Mouse (Mus musculus) ES-E14 (cell line): ENCODE measurements around the gene Psmb3. TPM values are rescaled to one million over a fixed set of nuclear protein-coding genes. Genes with fewer than 3 reads are reported as not detected.

Experiments used
- DNase-seq: peaks from one replicate; pipeline ENCODE4 v3.0.0-alpha.2; 2013; ENCODE audit warnings: low read depth, low spot score
- H3K27ac ChIP-seq: 2 replicates; pipeline ENCODE4 v1.5.1; 2012; ENCODE audit warnings: low read depth, mild to moderate bottlenecking, low read length, moderate library complexity, mixed read lengths; ENCODE audit not compliant: poor library complexity, insufficient read depth, severe bottlenecking
- H3K36me3 ChIP-seq: 2 replicates; pipeline ENCODE4 v1.6.1; 2012; ENCODE audit warnings: mild to moderate bottlenecking, low read length, moderate library complexity, mixed read lengths; ENCODE audit not compliant: control insufficient read depth, poor library complexity, insufficient read depth, severe bottlenecking
- H3K4me1 ChIP-seq, 2 experiments: fragments of 150-350 bp in 1 of 2; sonication (generic) in 1 of 2; 2 replicates each; pipeline ENCODE4 v1.6.1; 2012; ENCODE audit warnings: low read length in 2 of 2, mild to moderate bottlenecking in 1 of 2, mixed read lengths in 1 of 2; ENCODE audit not compliant: control insufficient read depth in 2 of 2, insufficient read depth in 2 of 2, poor library complexity in 1 of 2
- H3K4me3 ChIP-seq, 2 experiments: fragments of 150-350 bp in 1 of 2; sonication (generic) in 1 of 2; 2 replicates each; pipeline ENCODE4 v1.5.1; 2012; ENCODE audit warnings: low read length in 2 of 2, low read depth in 1 of 2, mild to moderate bottlenecking in 1 of 2, mixed read lengths in 1 of 2; ENCODE audit not compliant: insufficient read depth in 1 of 2, poor library complexity in 1 of 2, severe bottlenecking in 1 of 2
- H3K9ac ChIP-seq: 2 replicates; pipeline ENCODE4 v1.6.1; 2012; ENCODE audit warnings: low read depth, mild to moderate bottlenecking, low read length, mixed read lengths; ENCODE audit not compliant: poor library complexity, insufficient read depth, severe bottlenecking
- H3K9me3 ChIP-seq: fragments of 150-350 bp; sonication (generic); 2 replicates; pipeline ENCODE4 v1.6.1; 2012; ENCODE audit warnings: low read depth, mild to moderate bottlenecking, low read length; ENCODE audit not compliant: control insufficient read depth, insufficient read depth
- CHD2 ChIP-seq: IDR thresholded peaks from 2 replicates; pipeline ENCODE4 v1.6.1; 2014; ENCODE audit warnings: mild to moderate bottlenecking, low read depth, low read length, inconsistent platforms
- HCFC1 ChIP-seq: IDR thresholded peaks from 2 replicates; pipeline ENCODE4 v1.6.1; 2012; ENCODE audit warnings: low read length, inconsistent platforms, borderline replicate concordance; ENCODE audit not compliant: insufficient read depth
- MAFK ChIP-seq: IDR thresholded peaks from 2 replicates; pipeline ENCODE4 v1.6.1; 2014; ENCODE audit warnings: mild to moderate bottlenecking, low read depth, low read length, inconsistent platforms; ENCODE audit not compliant: insufficient read depth
- ZC3H11A ChIP-seq: IDR thresholded peaks from 2 replicates; pipeline ENCODE4 v1.6.1; 2012; ENCODE audit warnings: low read depth, mild to moderate bottlenecking, inconsistent platforms, low read length, borderline replicate concordance
- ZNF384 ChIP-seq: IDR thresholded peaks from 2 replicates; pipeline ENCODE4 v1.6.1; 2012; ENCODE audit warnings: low read depth, low read length, inconsistent platforms
- in situ Hi-C, 2 experiments: fragments of 600-800 bp; cut with MboI; formaldehyde crosslinking; loops; one replicate each; pipeline ENCODE4 v1.15.1; 2025; ENCODE audit warnings: low sequenced_read_pairs in 2 of 2, inconsistent platforms in 1 of 2; ENCODE audit not compliant: unreplicated experiment in 2 of 2
- total RNA-seq: library from RNA; depleted of rRNA; stranded (reverse); fragments of 300-350 nt; gene quantifications from 2 replicates; pipeline ENCODE4 v1.2.3, GENCODE M21; 2012

Gene Psmb3
- total RNA-seq, 1 experiment: 677 TPM

- Histone ChIP-seq H3K27ac (peak overlapping the region; percentile 96), H3K36me3 (peaks cover 5% of the 10 kb centered on the region; the same call in 1 of the 2 replicates), H3K4me1 (peaks cover 3 to 31% of the 10 kb centered on the region in 2 experiments; a peak in 3 of 4 replicates), H3K9me3 (no peaks in the 10 kb centered on the region), H3K9ac (peak overlapping the region; percentile 98), H3K4me3 (peak overlapping the region; percentile 88 to 93)
- in situ Hi-C loops: loop anchor here in 1 of 2 experiments (10.0 kb wide), 1 partner anchor 64 kb away; no protein-coding TSS in a partner anchor
- no peak for TF ChIP-seq HCFC1
- no peak for TF ChIP-seq CHD2
- TF ChIP-seq ZNF384: no peak
- TF ChIP-seq ZC3H11A: no peak
- TF ChIP-seq MAFK: no peak
- peak; percentile 86 for DNase-seq
Observed at GRCm38 (mm10) chr11:97698741-97699611, 4.2 kb upstream of the Psmb3 start.

DNA sequence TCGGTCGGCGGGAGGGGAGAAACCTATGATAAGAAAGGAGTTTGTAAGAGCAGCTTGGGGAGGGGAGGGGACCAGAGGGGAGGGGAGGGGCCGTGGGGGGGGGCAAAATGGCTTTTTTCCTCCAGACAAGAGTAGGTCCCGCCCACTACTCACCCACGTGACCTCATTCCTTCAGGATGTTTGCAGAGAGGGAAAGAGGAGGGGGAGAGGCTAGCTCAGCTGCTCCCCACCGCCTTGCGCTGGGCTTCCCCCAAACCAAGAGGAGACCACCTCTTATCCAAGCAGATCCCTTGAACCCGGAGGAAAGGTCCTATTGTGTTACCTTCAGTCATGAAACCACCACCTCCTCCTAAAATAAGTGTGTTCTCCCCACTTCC lies 3.6 kb upstream of the Psmb3 start:
- H3K4me3 ChIP-seq: peak overlapping the region; percentile 88 to 93
- peaks cover 3 to 26% of the 10 kb centered on the region in 2 experiments; a peak in 3 of 4 replicates for H3K4me1 ChIP-seq
- peaks cover 9% of the 10 kb centered on the region; the same call in 1 of the 2 replicates for H3K36me3 ChIP-seq
- peak overlapping the region; percentile 84 for H3K9ac ChIP-seq
- TF ChIP-seq HCFC1: no peak
- TF ChIP-seq MAFK: no peak
- no peak for TF ChIP-seq ZNF384
- TF ChIP-seq CHD2: no peak
- TF ChIP-seq ZC3H11A: no peak
- in situ Hi-C loops: loop anchor here in 1 of 2 experiments (10.0 kb wide), 1 partner anchor 65 kb away; no protein-coding TSS in a partner anchor
- H3K27ac ChIP-seq: peak overlapping the region; percentile 96
- DNase-seq: peak; percentile 96
- no peaks in the 10 kb centered on the region for H3K9me3 ChIP-seq

DNA sequence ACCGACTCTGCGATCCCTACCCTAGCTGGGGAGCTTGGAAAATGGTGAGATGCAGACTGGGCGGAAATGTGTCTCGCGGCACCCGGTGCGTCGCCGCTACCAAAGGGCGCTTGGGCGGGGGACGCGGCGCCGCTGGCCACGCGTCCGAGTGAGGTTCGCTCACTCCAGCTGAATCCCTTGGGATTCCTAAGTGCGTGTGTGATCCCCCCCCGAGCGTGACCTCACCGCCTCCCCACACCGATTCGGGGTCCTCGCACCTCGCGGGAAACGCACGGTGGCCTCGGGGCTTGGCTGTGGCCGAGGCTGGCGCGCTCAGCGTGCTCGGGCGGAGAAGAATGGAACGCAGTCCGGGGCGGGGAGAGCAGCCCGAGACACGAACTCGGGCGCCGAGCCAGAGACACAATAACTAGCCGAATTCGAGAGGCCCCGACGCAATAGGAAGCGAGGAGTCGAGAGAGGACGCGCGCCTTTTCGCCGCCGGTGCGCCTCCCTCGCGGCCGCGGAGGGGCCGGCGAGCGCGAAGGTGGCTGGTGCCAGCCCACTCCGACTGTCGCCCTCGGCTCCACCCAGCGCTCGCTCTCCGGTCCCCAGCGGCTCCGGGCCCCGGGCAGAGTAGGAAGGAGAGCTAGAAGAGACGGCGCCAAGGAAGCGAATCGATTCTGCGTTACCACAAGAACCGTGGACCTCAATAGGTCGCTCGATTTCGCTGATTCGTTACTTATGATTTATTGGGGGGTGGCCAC lies 3.0 kb upstream of the Psmb3 start, which contains the start of gene Pcgf2:
Pcgf2 (minus strand) TSS at position 495 of the 743 bp plus-strand sequence.
- Histone ChIP-seq H3K9me3 (no peaks in the 10 kb centered on the region), H3K4me3 (peak within 1 kb of the TSS; percentile 88 to 93), H3K9ac (peak within 1 kb of the TSS; percentile 98), H3K4me1 (peaks cover 3 to 23% of the 10 kb centered on the region in 2 experiments; a peak in 3 of 4 replicates), H3K36me3 (peaks cover 11% of the 10 kb centered on the region; the same call in 1 of the 2 replicates), H3K27ac (peak within 1 kb of the TSS; percentile 96)
- no peak for DNase-seq
- TF ChIP-seq ZC3H11A: no peak
- no peak for TF ChIP-seq MAFK
- no peak for TF ChIP-seq HCFC1
- no peak for TF ChIP-seq CHD2
- TF ChIP-seq ZNF384: no peak
- in situ Hi-C loops: no loop called here

DNA sequence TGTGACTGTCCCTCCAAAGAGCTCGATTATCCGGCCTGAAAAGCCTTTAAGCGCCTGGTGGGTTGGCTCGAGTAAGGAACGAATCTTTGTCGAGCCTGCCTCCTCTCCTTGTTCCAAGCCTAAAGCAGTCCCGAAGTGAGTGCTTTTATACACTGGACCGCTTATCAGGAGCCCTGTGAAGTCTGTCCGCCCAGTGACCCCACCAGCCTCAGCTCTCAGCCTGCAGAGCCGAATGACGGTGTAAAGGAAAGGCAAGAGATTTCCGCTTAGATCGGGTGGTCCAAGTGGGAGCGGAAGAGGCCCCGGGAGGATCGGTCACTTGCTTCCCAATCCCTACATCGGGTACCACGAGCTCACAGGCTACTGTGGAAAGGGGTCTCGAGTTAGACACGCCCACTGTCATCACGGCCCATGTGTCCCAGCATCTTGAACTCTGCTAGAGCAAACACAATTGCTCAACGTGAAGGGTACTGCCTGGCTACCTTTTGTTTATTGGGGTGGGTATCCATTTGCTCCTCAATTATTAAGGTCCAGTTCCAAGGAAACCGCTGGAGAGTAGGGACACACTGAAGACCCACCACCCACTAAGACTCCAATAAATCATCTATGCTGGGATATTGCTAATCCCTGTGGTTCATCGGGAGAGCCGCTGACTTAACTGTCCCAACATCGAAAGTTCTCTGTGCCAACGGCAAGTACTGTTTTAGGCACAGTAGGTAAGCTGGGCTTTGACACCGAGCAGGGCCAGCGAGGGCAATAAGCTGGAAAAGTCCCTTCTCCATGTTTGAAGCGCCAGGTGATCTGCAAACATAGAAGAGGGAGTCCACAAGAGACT lies 2.2 kb upstream of the Psmb3 start:
- no peak for TF ChIP-seq HCFC1
- TF ChIP-seq ZC3H11A: no peak
- no peak for TF ChIP-seq CHD2
- no peak for TF ChIP-seq ZNF384
- no peak for TF ChIP-seq MAFK
- Histone ChIP-seq H3K27ac (no peak overlapping the region), H3K36me3 (peaks cover 8% of the 10 kb centered on the region), H3K4me1 (peaks cover 3 to 17% of the 10 kb centered on the region in 2 experiments; a peak in 3 of 4 replicates), H3K9ac (peak overlapping the region; percentile 84), H3K4me3 (peak overlapping the region; percentile 88 to 93), H3K9me3 (no peaks in the 10 kb centered on the region)
- DNase-seq: no peak
- in situ Hi-C loops: no loop called here
